Mouse (Mus musculus): ENCODE measurements around the gene Srprb.

- no peak for TF ChIP-seq CTCF (IDR thresholded peaks at IDR 0.05; ENCODE audit: low read depth, low read length)
- no peak for TF ChIP-seq GATA1 (IDR thresholded peaks at IDR 0.05; ENCODE audit: borderline replicate concordance, low read length)
- no peak for TF ChIP-seq GATA2 (IDR thresholded peaks at IDR 0.05; ENCODE audit: borderline replicate concordance, low read depth, low read length)
Observed at GRCm38 (mm10) chr9:103186747-103187146, 15.2 kb downstream of the Srprb start.
